Mouse (Mus musculus) CD4-positive, CD25-positive, alpha-beta regulatory T cell (primary cell): ENCODE data around the gene Hsf4. TPM values are rescaled to one million over a fixed set of nuclear protein-coding genes. Genes with fewer than 3 reads are reported as not detected.

Source experiments
- polyA plus RNA-seq: library from polyadenylated mRNA; unstranded; fragments of 100-300 nt; shearing (Covaris generic); gene quantifications from one replicate; pipeline ENCODE4 v1.2.1, GENCODE M21; 2017

Hsf4 gene
- polyA plus RNA-seq = 0.80 TPM

DNA sequence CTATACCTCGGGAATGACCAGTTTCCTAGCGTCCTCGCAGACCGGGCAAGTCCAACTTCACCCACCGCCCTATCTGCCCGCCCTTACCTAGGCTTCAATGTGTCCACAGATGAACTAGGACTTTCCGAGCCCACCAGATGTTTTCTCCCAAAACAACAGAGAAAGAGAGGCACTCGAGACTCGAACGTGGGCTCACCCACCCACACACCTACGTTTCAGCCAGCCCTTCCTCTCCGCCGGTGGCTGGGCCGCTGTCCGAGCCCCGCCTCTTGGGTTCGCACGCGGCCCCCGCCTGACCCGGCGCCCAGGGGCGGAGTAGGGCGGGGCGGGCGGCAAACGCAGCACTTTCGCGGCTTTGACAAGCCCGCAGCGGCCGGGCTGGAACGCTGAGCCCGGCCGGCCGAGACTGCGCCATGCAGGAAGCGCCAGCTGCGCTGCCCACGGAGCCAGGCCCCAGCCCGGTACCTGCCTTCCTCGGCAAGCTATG lies at the start of gene Hsf4:
TSS of gene Hsf4 (plus strand) at position 341 of the 487 bp plus-strand sequence.

DNA sequence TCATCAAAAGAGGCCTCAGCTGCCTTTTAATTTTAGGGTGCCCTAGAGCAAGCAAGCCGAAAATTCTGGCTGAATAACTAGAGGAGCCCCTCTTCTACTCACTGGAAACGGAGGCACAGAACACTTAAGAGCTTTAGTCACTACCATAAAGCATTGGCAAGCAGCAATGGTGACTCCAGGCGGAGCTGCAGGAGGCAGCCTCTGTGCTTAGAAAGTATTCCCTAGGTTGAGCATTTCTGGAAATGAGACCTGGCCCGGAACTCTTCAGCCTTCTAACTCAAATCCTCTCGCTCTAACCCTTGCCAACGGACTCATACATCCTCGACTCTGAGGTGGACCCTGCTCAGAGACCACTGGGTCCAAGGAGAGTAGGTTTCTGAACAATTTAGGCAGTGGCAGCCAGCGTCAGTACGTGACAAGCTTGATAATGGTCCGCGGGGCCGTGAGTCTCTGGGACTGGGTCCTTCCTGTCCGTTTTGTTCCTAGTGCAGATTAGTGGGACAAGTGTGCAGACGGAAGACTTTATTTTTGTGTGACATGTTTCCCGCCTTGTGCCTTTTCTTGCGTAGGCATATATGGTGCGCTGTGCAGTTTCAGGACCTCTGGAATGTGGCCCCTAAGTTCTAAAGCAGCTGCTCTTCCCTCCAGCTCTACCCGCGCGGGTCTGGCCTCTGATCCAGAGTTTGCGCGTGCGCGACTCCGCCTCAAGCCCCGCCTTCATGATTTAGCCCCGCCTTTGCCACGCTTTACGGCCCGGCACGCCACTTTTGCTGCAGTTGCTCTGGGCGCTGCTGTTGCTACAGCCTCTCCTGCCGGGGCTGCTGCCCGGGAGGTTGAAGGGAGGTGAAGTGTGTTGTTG lies 45.0 kb upstream of the Hsf4 start, which contains the start of gene D230025D16Rik:
TSS of gene D230025D16Rik (plus strand) at position 733 of the 859 bp plus-strand sequence.

DNA sequence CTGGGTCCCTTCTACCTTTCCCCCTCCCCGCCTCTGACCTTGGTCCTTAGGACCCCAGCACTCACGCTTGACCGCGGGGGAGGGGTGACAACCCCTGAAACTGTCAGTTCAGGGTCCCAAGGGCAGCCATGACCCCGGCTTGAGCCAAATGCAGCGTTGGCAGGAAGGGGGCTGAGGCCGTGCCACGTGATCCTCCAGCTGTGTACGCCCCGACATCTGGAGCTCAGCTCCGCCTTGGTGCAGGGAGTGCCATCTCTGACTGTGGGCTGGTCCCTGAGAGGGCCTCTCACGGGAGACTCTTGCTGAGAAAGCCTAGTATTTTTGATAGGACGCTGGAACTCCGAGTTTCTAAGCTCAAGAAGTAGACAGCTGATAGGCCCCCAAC lies 14.6 kb upstream of the Hsf4 start, which contains the start of gene B3gnt9:
TSS of gene B3gnt9 (minus strand) at position 188 of the 385 bp plus-strand sequence.

GRCm38 (mm10) chr8:105264024-105264982 lies 5.3 kb upstream of the Hsf4 start, which contains the start of the genes Tradd and Fbxl8:
Gene Tradd (minus strand): TSS chr8:105264609.
Gene Fbxl8 (plus strand): TSS chr8:105264648.

DNA sequence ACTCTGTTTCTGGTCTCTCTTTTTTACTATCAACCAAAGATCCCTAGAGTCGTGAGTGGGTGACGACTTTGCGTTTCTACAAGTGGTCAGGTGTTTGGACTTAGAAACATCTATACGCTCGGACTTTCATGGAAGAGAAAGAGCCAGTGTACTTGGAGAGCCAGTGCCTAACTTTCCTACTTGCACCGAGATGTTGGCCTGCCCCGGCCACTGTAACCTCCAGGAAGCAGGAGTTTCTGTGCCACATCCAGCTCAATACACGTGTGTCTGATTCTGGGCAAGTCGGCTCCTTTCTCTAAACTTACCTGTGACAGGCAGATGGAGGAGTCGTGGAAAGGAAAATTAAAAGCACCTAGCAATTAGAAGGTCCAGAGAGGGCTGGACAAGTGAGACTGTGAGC lies 6.2 kb downstream of the Hsf4 start, which contains the start of gene Nol3:
TSS of gene Nol3 (plus strand) at position 301 of the 400 bp plus-strand sequence.

GRCm38 (mm10) chr8:105289805-105290460 lies 20.3 kb downstream of the Hsf4 start, which contains the start of gene 4931428F04Rik:
Gene 4931428F04Rik (minus strand): TSS chr8:105289864.

GRCm38 (mm10) chr8:105295895-105296573 lies 26.4 kb downstream of the Hsf4 start, which contains the start of gene Exoc3l:
Gene Exoc3l (minus strand): TSS chr8:105296101.

GRCm38 (mm10) chr8:105297511-105298192 lies 28.1 kb downstream of the Hsf4 start, which contains the start of gene E2f4:
Gene E2f4 (plus strand): TSS chr8:105297663.

DNA sequence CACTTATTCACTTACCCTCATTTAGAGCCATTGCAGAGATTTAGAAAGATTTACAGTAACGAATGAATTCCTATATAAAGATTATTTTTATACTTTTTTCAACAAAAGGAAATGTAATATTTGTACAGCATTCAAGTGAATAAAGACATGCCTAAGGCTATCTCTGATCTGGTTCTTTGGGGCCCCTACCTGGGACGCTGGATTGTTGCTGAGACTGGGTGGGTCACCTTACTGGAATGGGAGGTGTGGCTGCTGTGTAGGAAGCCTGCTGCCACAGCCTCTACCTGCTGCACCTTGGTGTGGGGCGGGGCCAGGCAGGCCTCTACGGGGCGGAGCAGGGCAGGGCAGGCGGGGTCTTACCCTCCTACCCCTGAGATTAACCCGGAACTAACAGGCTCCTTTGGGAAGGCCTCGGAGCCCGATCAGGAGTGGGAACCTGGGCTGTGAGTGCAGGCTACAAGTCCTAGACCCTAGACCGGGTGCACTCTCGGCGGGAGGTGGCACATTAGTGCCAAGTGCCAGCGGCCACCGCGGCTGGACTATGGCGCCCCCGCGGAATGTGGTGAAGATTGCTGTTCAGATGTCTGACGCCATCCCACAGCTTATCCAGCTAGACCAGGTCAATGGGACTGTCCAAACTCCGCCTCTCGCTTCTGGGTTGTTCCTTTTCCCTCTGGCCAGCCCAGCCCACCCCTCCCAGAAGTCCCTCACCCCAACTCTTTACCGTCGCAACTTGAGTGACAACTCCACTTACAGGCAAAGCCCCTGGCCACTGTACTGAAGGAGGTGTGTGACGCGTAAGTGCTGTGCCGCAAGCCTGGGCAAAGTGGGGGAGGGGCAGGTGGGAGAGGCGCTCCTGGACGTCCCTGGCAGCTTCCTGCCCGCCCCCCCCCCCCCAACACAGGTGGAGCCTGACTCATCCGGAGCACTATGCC lies 35.9 kb downstream of the Hsf4 start, which contains the start of gene Elmo3:
TSS of gene Elmo3 (plus strand) at position 391 of the 935 bp plus-strand sequence.

Other genes starting within 250 kb of the Hsf4 start
- not detected for gene Ces3a, start 221.2 kb upstream of the Hsf4 start, polyA plus RNA-seq
- gene Ces3b, start 186.0 kb upstream of the Hsf4 start, polyA plus RNA-seq = not detected
- gene Ces4a, start 138.0 kb upstream of the Hsf4 start, polyA plus RNA-seq = not detected
- 118 TPM for gene Cbfb, start 99.1 kb upstream of the Hsf4 start, polyA plus RNA-seq
- gene D230025D16Rik, start 44.7 kb upstream of the Hsf4 start, polyA plus RNA-seq = 27.3 TPM
- gene B3gnt9, start 14.6 kb upstream of the Hsf4 start, polyA plus RNA-seq = 0.92 TPM
- 80.1 TPM for gene Tradd, start 5.2 kb upstream of the Hsf4 start, polyA plus RNA-seq
- gene Fbxl8, start 5.2 kb upstream of the Hsf4 start, polyA plus RNA-seq = 21.7 TPM
- gene Nol3, start 6.3 kb downstream of the Hsf4 start, polyA plus RNA-seq = not detected
- gene 4931428F04Rik, start 20.1 kb downstream of the Hsf4 start, polyA plus RNA-seq = 1.3 TPM
- 1.5 TPM for gene Exoc3l, start 26.3 kb downstream of the Hsf4 start, polyA plus RNA-seq
- 168 TPM for gene E2f4, start 27.9 kb downstream of the Hsf4 start, polyA plus RNA-seq
- gene Elmo3, start 35.8 kb downstream of the Hsf4 start, polyA plus RNA-seq = 9.4 TPM
- gene Lrrc29, start 56.5 kb downstream of the Hsf4 start, polyA plus RNA-seq = 4.7 TPM
- gene Tmem208, start 56.6 kb downstream of the Hsf4 start, polyA plus RNA-seq = 127 TPM
- gene Fhod1, start 78.2 kb downstream of the Hsf4 start, polyA plus RNA-seq = 1.7 TPM
- 0.91 TPM for gene Slc9a5, start 79.0 kb downstream of the Hsf4 start, polyA plus RNA-seq
- not detected for gene Plekhg4, start 103.5 kb downstream of the Hsf4 start, polyA plus RNA-seq
- 0.10 TPM for gene Kctd19, start 143.7 kb downstream of the Hsf4 start, polyA plus RNA-seq
- not detected for gene Lrrc36, start 143.8 kb downstream of the Hsf4 start, polyA plus RNA-seq
- gene Tppp3, start 201.7 kb downstream of the Hsf4 start, polyA plus RNA-seq = 0.35 TPM
- 5.9 TPM for gene Zdhhc1, start 227.1 kb downstream of the Hsf4 start, polyA plus RNA-seq
- not detected for gene Hsd11b2, start 249.0 kb downstream of the Hsf4 start, polyA plus RNA-seq